Mouse (Mus musculus): ENCODE data around the gene Loxl3.

Loxl3 gene

GRCm38 (mm10) chr6:83033249-83034185 lies at the start of gene Loxl3, which contains the start of gene Dok1:
Gene Loxl3, plus strand, starts transcription at chr6:83034173.
Gene Dok1, minus strand, starts transcription at chr6:83033471.
- DNase-seq (ENCODE audit: extremely low read depth, low read depth, low spot score), result no peak

GRCm38 (mm10) chr6:82987411-82987971 lies 46.5 kb upstream of the Loxl3 start:
- DNase-seq (ENCODE audit: extremely low read depth, low read depth, low spot score), result no peak

DNA sequence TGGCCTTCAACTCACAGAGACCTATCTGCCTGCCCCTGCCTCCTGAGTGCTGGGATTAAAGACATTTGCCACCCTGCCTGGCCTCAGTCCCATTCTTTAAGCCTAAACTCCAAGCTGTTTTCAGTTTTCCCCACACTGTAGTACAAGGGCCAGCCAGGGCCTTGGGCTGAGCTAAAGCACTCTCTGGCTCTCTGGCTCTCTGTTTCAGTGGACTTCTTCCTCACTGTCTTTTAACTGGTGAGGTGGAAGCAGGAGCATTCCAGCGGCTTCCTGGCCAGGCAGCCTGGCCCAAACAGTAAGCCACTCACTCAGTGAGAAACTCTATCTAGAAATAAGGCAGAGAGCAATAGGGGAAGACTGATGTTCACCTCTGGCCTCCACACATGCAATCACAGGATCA lies 40.3 kb upstream of the Loxl3 start:
- DNase-seq (ENCODE audit: extremely low read depth, low read depth, low spot score), result no peak

DNA sequence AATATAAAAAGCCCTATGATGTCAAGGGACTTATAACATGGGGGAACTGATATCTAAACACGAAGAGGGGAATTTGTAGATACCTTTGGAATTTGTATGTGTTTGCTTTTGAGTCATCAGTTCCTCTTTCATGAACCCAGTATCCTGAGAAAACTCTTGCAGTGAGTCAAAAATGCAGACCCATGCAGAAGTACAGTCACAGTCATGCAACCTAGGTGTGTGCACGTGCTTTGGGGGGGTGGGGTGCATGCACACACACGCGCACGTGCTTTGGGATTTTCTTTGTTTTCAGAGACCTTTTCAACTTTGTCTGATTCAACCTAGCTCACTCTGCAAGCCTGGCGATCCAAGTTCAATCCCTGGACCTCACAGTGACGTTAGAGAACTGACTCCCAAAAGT lies 39.6 kb upstream of the Loxl3 start:
- no peak for DNase-seq (ENCODE audit: extremely low read depth, low read depth, low spot score)

- DNase-seq (ENCODE audit: extremely low read depth, low read depth, low spot score), result peak; percentile 50
These were observed 37.1 kb upstream of the Loxl3 start for GRCm38 (mm10) chr6:82996740-82997315.

DNA sequence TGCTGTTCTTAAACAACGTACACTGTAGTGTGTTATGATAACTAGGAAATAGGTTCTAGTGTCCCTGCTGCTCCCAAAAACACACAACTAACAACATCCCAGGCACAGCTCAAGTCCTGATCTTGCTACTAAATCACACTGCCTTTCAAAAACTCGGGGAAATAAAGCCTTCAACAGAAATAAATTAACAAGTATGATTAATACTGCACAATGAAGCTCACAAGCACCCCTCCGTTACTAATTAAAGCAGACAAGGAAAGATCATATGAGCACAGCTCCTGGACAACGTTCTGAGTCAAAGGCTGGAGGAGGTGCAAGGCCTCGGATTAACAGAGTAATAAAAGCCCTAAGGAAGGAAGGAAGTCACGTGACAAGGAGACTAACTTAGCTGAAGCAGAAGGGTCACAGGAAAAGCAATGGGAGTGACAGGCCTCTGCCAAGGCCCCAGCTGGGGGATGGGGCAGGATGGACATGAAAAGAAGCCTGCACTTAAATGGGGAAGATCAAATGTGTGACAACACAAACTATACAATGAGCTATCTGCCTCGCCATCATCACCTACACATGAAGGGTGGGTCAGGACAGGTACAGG lies 36.4 kb upstream of the Loxl3 start:
- DNase-seq (ENCODE audit: extremely low read depth, low read depth, low spot score), result no peak

DNA sequence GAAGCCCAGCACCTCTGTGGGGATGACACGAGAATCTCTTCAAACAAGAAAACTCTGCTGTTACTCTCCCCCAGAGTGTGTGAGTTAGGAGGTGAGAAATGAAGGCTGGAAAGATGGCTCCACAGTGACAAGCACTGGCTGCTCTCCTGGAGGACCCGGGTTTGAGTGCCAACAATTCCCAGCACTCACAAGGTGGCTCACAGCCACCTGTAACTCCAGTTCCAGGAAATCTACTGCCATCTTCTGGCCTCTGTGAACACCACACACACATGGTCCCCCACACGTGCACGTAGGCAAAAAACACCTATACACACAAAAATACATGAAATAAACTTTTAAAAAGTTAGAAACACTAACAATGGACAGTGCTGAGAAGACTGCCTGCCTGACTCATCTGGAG lies 35.6 kb upstream of the Loxl3 start:
- DNase-seq (ENCODE audit: extremely low read depth, low read depth, low spot score), result no peak

- DNase-seq (ENCODE audit: extremely low read depth, low read depth, low spot score), result no peak
These were observed 34.0 kb upstream of the Loxl3 start for GRCm38 (mm10) chr6:82999986-83000385.

- no peak for DNase-seq (ENCODE audit: extremely low read depth, low read depth, low spot score)
These were observed 30.9 kb upstream of the Loxl3 start for GRCm38 (mm10) chr6:83003082-83003481.

- DNase-seq (ENCODE audit: extremely low read depth, low read depth, low spot score), result no peak
These were observed 30.1 kb upstream of the Loxl3 start for GRCm38 (mm10) chr6:83003850-83004249.

DNA sequence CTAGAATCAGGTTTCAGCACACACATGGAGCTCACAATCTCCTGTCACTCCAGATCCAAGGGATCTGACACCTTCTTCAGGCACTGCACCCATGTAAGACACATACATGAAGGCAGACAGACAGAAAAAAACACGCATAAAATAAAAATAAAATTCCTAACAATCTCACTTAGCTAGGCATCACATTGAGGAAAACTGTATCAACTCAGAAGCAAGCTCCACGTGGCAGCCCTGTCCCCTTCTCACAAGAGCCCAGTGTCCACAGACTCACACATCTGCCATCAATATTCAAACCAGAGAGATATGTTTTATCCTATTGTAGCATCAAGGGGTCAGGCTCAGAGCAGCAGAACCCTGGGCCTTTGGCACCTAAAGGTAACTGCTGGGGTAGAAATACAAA lies 29.7 kb upstream of the Loxl3 start:
- DNase-seq (ENCODE audit: extremely low read depth, low read depth, low spot score), result no peak

- DNase-seq (ENCODE audit: extremely low read depth, low read depth, low spot score), result no peak
These were observed 29.1 kb upstream of the Loxl3 start for GRCm38 (mm10) chr6:83004872-83005271.

- no peak for DNase-seq (ENCODE audit: extremely low read depth, low read depth, low spot score)
These were observed 28.4 kb upstream of the Loxl3 start for GRCm38 (mm10) chr6:83005444-83006011.

GRCm38 (mm10) chr6:83006114-83006513 lies 27.9 kb upstream of the Loxl3 start:
- DNase-seq (ENCODE audit: extremely low read depth, low read depth, low spot score), result no peak

GRCm38 (mm10) chr6:83008659-83009058 lies 25.3 kb upstream of the Loxl3 start:
- no peak for DNase-seq (ENCODE audit: extremely low read depth, low read depth, low spot score)

- no peak for DNase-seq (ENCODE audit: extremely low read depth, low read depth, low spot score)
These were observed 24.0 kb upstream of the Loxl3 start for GRCm38 (mm10) chr6:83010010-83010409.

GRCm38 (mm10) chr6:83011255-83011654 lies 22.7 kb upstream of the Loxl3 start:
- no peak for DNase-seq (ENCODE audit: extremely low read depth, low read depth, low spot score)

- DNase-seq (ENCODE audit: extremely low read depth, low read depth, low spot score), result no peak
These were observed 22.2 kb upstream of the Loxl3 start for GRCm38 (mm10) chr6:83011756-83012155.

DNA sequence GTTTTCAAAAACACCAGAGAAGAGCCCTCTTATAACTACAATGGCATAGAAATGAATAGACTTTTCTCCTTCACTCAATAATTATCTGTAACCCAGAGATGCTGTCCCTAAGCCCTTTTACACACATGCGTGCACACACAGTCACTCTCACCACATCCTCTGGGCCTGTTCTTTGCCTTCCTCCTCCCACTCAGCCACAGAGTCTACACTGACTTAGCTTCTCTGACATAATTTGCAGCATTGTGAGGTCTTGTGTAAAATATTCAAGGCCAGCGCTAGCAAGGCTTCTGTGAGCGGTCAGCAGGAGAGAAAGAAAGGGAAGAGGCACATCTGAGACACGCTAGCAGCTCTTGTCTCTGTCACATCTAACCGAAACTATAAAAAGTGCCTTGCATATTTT lies 20.5 kb upstream of the Loxl3 start:
- no peak for DNase-seq (ENCODE audit: extremely low read depth, low read depth, low spot score)

DNA sequence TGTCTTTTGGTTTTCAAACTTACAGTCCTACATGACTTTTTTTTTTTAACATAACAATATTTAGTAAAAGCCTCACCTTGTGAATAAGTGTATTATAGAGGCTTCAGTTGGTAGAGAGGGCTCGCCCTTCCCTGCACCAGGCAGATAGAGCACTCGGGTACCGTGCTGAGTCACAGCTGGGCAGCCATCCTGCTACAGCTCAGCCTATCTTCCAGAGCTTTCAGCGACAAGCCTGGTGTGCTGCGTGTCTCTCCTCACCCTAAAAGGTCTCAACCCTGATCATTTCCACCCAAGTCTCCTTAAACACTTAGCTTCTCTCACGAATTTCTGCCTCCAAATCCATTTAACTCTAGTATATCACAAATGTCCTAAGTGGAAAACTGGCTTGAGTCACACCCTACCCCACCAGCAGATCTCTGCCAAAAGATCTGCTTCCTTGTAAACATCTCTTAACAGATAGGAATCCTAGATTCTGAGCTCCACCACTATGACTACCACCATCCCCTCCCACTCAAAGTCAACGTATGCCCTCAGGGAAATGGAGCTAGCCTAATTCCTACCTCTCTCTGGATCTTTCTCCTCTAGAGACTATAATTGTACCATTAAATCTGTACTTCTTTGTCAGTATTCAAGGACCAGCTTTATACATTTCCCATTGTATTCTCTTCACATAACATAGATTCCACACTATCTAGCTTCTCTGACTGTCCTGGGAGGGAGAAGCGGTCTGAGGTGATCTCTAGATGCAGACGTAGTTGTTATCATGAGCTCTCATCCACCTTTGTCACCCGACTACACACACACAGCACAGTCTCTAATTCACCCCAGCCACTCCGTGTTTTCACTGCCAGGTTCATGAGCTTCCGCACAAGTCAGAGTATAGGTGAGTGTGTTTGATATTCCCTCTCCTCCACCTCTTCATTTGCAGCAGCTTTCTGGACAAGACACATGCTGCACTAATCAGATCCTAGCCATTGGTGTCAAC lies 19.2 kb upstream of the Loxl3 start:
- DNase-seq (ENCODE audit: extremely low read depth, low read depth, low spot score), result no peak
